Mouse (Mus musculus) forebrain, embryonic 16.5 days (tissue): Measurements from ENCODE around the gene Inava. TPM values are rescaled to one million over a fixed set of nuclear protein-coding genes. Genes with fewer than 3 reads are reported as not detected.

ENCODE experiments used
- ATAC-seq: fragments of 200-750 bp; cut with Nextera tagmentation; 2 replicates; pipeline ENCODE4 v1.8.0; 2017; ENCODE audit warnings: mild to moderate bottlenecking, moderate library complexity
- H3K27ac ChIP-seq: fragments of 300-500 bp; sonication (generic); 2 replicates; pipeline ENCODE4 v1.5.1; 2014; ENCODE audit warnings: low read length, control low read depth
- H3K27me3 ChIP-seq: fragments of 300-500 bp; sonication (generic); replicated peaks from 2 replicates; pipeline ENCODE4 v1.6.1; 2014; ENCODE audit warnings: low read length; ENCODE audit not compliant: control insufficient read depth, insufficient read depth
- H3K36me3 ChIP-seq: fragments of 300-500 bp; sonication (generic); 2 replicates; pipeline ENCODE4 v1.6.1; 2014; ENCODE audit not compliant: control insufficient read depth, insufficient read depth
- H3K4me1 ChIP-seq: fragments of 300-500 bp; sonication (generic); replicated peaks from 2 replicates; pipeline ENCODE4 v1.6.1; 2014; ENCODE audit warnings: low read length; ENCODE audit not compliant: control insufficient read depth, insufficient read depth
- H3K4me2 ChIP-seq: fragments of 300-500 bp; sonication (generic); 2 replicates; pipeline ENCODE4 v1.6.1; 2014; ENCODE audit warnings: mild to moderate bottlenecking, low read length, control low read depth
- H3K4me3 ChIP-seq: fragments of 300-500 bp; sonication (generic); replicated peaks from 2 replicates; pipeline ENCODE4 v1.5.1; 2014; ENCODE audit warnings: mild to moderate bottlenecking, low read length, control low read depth
- H3K9ac ChIP-seq: fragments of 300-500 bp; sonication (generic); replicated peaks from 2 replicates; pipeline ENCODE4 v1.6.1; 2014; ENCODE audit warnings: low read depth, low read length, control low read depth
- H3K9me3 ChIP-seq: fragments of 300-500 bp; sonication (generic); 2 replicates; pipeline ENCODE4 v1.6.1; 2016; ENCODE audit warnings: low read length; ENCODE audit not compliant: control insufficient read depth
- WGBS: fragments of 180-500 bp; shearing (Covaris S2); extraction: QIAGEN DNeasy Blood & Tissue Kit; methylation state at CpG from one replicate; pipeline ENCODE4 v1.1.7; 2014; 5-methylcytosine and 5-hydroxymethylcytosine counted together
- polyA plus RNA-seq: library from polyadenylated mRNA; unstranded; fragments of >200 nt; fragmentation: Nextera tagmentation; extraction: Ambion mirVana; gene quantifications from 2 replicates; pipeline ENCODE4 v1.2.1, GENCODE M21; 2015

Inava gene
- polyA plus RNA-seq, 1 experiment from 2014 or later = 5.2 TPM

DNA sequence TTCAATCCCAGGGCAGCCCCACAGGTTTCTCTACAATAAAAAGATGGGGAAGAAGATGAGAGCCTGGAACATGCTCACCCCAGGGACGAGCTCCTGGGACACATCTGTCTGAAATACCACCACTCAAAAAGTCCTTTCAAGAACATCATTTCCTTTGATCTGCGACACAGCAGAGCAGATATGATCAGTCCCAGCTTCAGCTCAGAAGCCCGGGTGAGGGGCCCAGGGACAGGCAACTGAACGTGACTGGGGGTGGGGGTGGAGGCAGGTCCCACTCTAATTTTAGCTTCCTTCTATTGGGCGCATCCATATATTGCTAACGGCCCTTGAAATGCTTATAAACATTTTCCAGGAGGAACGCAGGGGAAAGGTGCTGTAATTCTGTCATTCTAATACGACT is 21.6 kb upstream of the Inava start:
- Histone ChIP-seq H3K9ac (no peak overlapping the region), H3K9me3 (no peaks in the 10 kb centered on the region), H3K36me3 (no peaks in the 10 kb centered on the region), H3K4me1 (peaks cover 9% of the 10 kb centered on the region), H3K27me3 (peaks cover 21% of the 10 kb centered on the region), H3K4me2 (no peak overlapping the region), H3K27ac (no peak overlapping the region), H3K4me3 (no peak overlapping the region)
- no peak for ATAC-seq
- 58% methylated on average over 8 of the region's 8 CpGs for WGBS

GRCm38 (mm10) chr1:136255174-136255573 is 21.1 kb upstream of the Inava start:
- Histone ChIP-seq H3K9ac (no peak overlapping the region), H3K4me2 (no peak overlapping the region), H3K36me3 (no peaks in the 10 kb centered on the region), H3K27me3 (peaks cover 21% of the 10 kb centered on the region), H3K4me1 (peaks cover 6% of the 10 kb centered on the region), H3K9me3 (no peaks in the 10 kb centered on the region), H3K4me3 (no peak overlapping the region), H3K27ac (no peak overlapping the region)
- ATAC-seq = no peak
- 32% methylated on average over 6 of the region's 6 CpGs for WGBS

GRCm38 (mm10) chr1:136254503-136255065 is 20.5 kb upstream of the Inava start:
- peaks cover 2% of the 10 kb centered on the region for H3K4me1 ChIP-seq
- H3K4me3 ChIP-seq = no peak overlapping the region
- H3K27me3 ChIP-seq = peaks cover 18% of the 10 kb centered on the region
- 84% methylated on average over 10 of the region's 10 CpGs for WGBS
- no peaks in the 10 kb centered on the region for H3K36me3 ChIP-seq
- ATAC-seq = no peak
- no peaks in the 10 kb centered on the region for H3K9me3 ChIP-seq
- no peak overlapping the region for H3K27ac ChIP-seq
- H3K9ac ChIP-seq = no peak overlapping the region
- H3K4me2 ChIP-seq = no peak overlapping the region

GRCm38 (mm10) chr1:136253472-136253871 is 19.4 kb upstream of the Inava start:
- Histone ChIP-seq H3K27ac (no peak overlapping the region), H3K4me2 (no peak overlapping the region), H3K9me3 (no peaks in the 10 kb centered on the region), H3K27me3 (peaks cover 9% of the 10 kb centered on the region), H3K36me3 (no peaks in the 10 kb centered on the region), H3K4me3 (no peak overlapping the region), H3K9ac (no peak overlapping the region), H3K4me1 (no peaks in the 10 kb centered on the region)
- WGBS = 32% methylated on average over 2 of the region's 2 CpGs
- ATAC-seq = no peak

DNA sequence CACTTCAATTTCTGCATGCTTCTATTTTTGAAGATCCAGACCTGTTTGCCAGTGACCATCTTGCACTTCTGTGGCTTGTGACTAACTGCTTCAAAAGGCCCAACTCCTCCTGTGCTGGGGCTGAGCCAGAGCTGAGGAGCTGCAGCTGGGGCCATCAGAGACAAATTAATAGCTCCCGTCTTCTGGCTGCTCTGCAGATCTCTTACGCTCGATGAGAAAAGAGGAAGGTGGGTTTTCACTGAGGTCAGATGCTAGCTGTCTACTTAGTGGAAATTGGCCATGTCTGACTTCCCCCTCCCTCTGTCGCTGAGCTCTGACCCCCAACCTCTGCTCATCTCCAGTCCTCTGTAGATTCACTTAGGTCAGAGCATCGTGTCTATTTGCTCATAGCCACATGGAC is 15.6 kb upstream of the Inava start:
- no peaks in the 10 kb centered on the region for H3K4me1 ChIP-seq
- H3K4me3 ChIP-seq = no peak overlapping the region
- no peak overlapping the region for H3K4me2 ChIP-seq
- ATAC-seq = no peak
- no peaks in the 10 kb centered on the region for H3K36me3 ChIP-seq
- 50% methylated on average over 5 of the region's 5 CpGs for WGBS
- H3K27ac ChIP-seq = no peak overlapping the region
- no peaks in the 10 kb centered on the region for H3K9me3 ChIP-seq
- H3K9ac ChIP-seq = no peak overlapping the region
- no peaks in the 10 kb centered on the region for H3K27me3 ChIP-seq

DNA sequence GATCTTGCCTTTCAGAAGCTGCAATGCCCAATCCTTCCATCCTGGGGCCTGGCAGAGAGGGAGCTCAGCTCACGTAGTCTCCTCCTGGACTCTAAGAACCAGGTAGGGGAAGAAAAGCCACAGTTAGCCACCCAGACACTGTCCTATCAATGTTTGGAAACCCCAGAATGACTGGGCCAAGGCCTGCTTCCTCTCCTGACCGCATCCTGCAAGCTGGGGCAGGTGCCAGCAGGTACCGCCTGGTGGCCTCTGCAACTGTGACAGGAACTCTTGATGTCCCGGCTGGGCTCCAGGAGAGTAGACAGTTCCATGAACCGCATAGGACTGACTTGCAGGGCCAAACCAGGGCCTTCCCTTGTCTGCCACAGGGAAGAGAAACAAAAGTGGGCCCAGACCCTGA is 13.3 kb upstream of the Inava start:
- Histone ChIP-seq H3K4me2 (no peak overlapping the region), H3K27ac (no peak overlapping the region), H3K4me1 (no peaks in the 10 kb centered on the region), H3K36me3 (no peaks in the 10 kb centered on the region), H3K27me3 (no peaks in the 10 kb centered on the region), H3K9me3 (no peaks in the 10 kb centered on the region), H3K9ac (no peak overlapping the region), H3K4me3 (no peak overlapping the region)
- ATAC-seq = no peak
- 96% methylated on average over 5 of the region's 5 CpGs for WGBS

DNA sequence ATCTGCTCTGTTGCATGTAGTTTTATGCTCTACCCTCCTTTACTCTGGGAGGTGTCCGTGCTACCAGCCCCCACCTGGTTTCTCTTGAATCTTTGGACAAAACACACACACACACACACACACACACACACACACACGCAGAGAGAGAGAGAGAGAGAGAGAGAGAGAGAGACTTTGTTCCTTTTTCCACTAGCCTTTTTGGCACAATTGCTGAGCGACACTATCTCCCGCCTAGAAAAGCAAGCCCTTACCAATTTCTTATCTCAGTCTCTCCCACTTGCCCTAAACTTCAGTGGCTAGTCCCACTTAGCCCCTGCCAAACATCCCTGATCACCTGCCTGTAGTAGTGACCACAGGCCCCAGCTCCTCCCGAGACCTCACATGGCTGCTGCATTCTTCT is 10.4 kb upstream of the Inava start:
- ATAC-seq = no peak
- 88% methylated on average over 4 of the region's 5 CpGs for WGBS
- Histone ChIP-seq H3K27ac (no peak overlapping the region), H3K4me2 (no peak overlapping the region), H3K4me1 (no peaks in the 10 kb centered on the region), H3K27me3 (no peaks in the 10 kb centered on the region), H3K9ac (no peak overlapping the region), H3K4me3 (no peak overlapping the region), H3K9me3 (no peaks in the 10 kb centered on the region), H3K36me3 (no peaks in the 10 kb centered on the region)

DNA sequence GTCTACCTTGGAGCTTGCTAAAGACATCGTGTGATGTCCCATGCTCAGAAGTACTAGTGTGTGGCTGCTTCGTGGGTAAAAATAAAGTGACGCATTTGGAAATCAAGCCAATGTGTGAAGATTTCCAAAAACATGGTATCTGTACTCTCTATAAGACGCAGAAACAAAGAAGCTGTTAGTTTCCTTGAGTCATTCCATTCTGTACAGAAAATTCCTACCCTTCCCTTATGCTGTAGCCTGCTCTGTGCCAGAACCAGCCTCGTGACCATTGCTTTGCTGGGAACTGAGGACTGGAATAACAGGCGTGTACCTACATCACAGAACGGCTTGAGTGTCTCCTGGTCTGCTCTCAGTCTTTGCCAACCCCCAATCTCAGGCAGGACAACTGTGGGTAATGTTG is 7.7 kb upstream of the Inava start:
- no peaks in the 10 kb centered on the region for H3K36me3 ChIP-seq
- H3K27ac ChIP-seq = no peak overlapping the region
- no peak overlapping the region for H3K4me3 ChIP-seq
- no peaks in the 10 kb centered on the region for H3K4me1 ChIP-seq
- no peaks in the 10 kb centered on the region for H3K27me3 ChIP-seq
- no peak for ATAC-seq
- WGBS = 86% methylated on average over 7 of the region's 7 CpGs
- no peaks in the 10 kb centered on the region for H3K9me3 ChIP-seq
- H3K9ac ChIP-seq = no peak overlapping the region
- no peak overlapping the region for H3K4me2 ChIP-seq

GRCm38 (mm10) chr1:136238495-136238894 is 4.4 kb upstream of the Inava start:
- no peak overlapping the region for H3K4me2 ChIP-seq
- H3K9ac ChIP-seq = no peak overlapping the region
- 90% methylated on average over 4 of the region's 4 CpGs for WGBS
- no peaks in the 10 kb centered on the region for H3K36me3 ChIP-seq
- no peaks in the 10 kb centered on the region for H3K27me3 ChIP-seq
- no peaks in the 10 kb centered on the region; the same call in 1 of the 2 replicates for H3K4me1 ChIP-seq
- no peak overlapping the region for H3K27ac ChIP-seq
- no peak overlapping the region for H3K4me3 ChIP-seq
- no peaks in the 10 kb centered on the region for H3K9me3 ChIP-seq
- ATAC-seq = no peak

- no peak; the same call in 1 of the 2 replicates for ATAC-seq
- H3K9me3 ChIP-seq = no peaks in the 10 kb centered on the region
Observed at GRCm38 (mm10) chr1:136234595-136235092, 580 bp upstream of the Inava start.

More at GRCm38 (mm10) chr1:136234595-136235092, 580 bp upstream of the Inava start:
- Histone ChIP-seq H3K27me3 (no peaks in the 10 kb centered on the region), H3K9ac (peak overlapping the region; percentile 65), H3K36me3 (no peaks in the 10 kb centered on the region), H3K27ac (no peak overlapping the region), H3K4me1 (peaks cover 31% of the 10 kb centered on the region), H3K4me2 (peak overlapping the region; percentile 88), H3K4me3 (peak overlapping the region; percentile 72)
- WGBS = under 1% methylated on average over 9 of the region's 9 CpGs
